Mouse (Mus musculus) left cerebral cortex, adult 9 months (tissue): ENCODE data around the gene Gm21988.

Experiments
- DNase-seq, 2 experiments: peaks; one replicate each; pipeline ENCODE4 v3.0.0; 2022; ENCODE audit warnings: low spot score in 2 of 2

The Gm21988 gene

GRCm38 (mm10) chr11:70236717-70237116 lies 2.9 kb downstream of the Gm21988 start:
- no peak for DNase-seq

GRCm38 (mm10) chr11:70235254-70235900 lies 4.3 kb downstream of the Gm21988 start:
- DNase-seq: peak in 1 of 2 experiments; percentile 2

- no peak for DNase-seq
Observed at GRCm38 (mm10) chr11:70234497-70234896, 5.1 kb downstream of the Gm21988 start.

- DNase-seq: no peak
Observed at GRCm38 (mm10) chr11:70234037-70234436, 5.6 kb downstream of the Gm21988 start.

- no peak for DNase-seq
Observed at GRCm38 (mm10) chr11:70233016-70233415, 6.6 kb downstream of the Gm21988 start.

- DNase-seq: peak in 1 of 2 experiments; percentile 26
Observed at GRCm38 (mm10) chr11:70232546-70232945, 7.1 kb downstream of the Gm21988 start.

GRCm38 (mm10) chr11:70230239-70230727 lies 9.3 kb downstream of the Gm21988 start:
- DNase-seq: peak in 1 of 2 experiments; percentile 69

- DNase-seq: no peak
Observed at GRCm38 (mm10) chr11:70229260-70230010, 10.2 kb downstream of the Gm21988 start, which contains the start of gene Bcl6b. Bcl6b (minus strand) TSS chr11:70229798.

GRCm38 (mm10) chr11:70228828-70229227 lies 10.8 kb downstream of the Gm21988 start:
- DNase-seq: peak in 1 of 2 experiments; percentile 73

- DNase-seq: no peak
Observed at GRCm38 (mm10) chr11:70227661-70228245, 11.9 kb downstream of the Gm21988 start.

GRCm38 (mm10) chr11:70227126-70227525 lies 12.5 kb downstream of the Gm21988 start:
- peak in 1 of 2 experiments; percentile 39 for DNase-seq

GRCm38 (mm10) chr11:70226602-70226890 lies 13.1 kb downstream of the Gm21988 start:
- no peak for DNase-seq

GRCm38 (mm10) chr11:70225798-70226601 lies 13.6 kb downstream of the Gm21988 start:
- no peak for DNase-seq

GRCm38 (mm10) chr11:70223724-70224123 lies 15.9 kb downstream of the Gm21988 start:
- DNase-seq: no peak

GRCm38 (mm10) chr11:70221603-70222500 lies 17.8 kb downstream of the Gm21988 start:
- DNase-seq: peak in 1 of 2 experiments; percentile 20

GRCm38 (mm10) chr11:70220731-70221602 lies 18.7 kb downstream of the Gm21988 start, which contains the start of gene Slc16a13:
Slc16a13 (minus strand) TSS chr11:70221064.
- DNase-seq: peak; percentile 93 to 96

- DNase-seq: peak in 1 of 2 experiments; percentile 38
Observed at GRCm38 (mm10) chr11:70220323-70220722, 19.3 kb downstream of the Gm21988 start.

- no peak for DNase-seq
Observed at GRCm38 (mm10) chr11:70219873-70220272, 19.8 kb downstream of the Gm21988 start.

GRCm38 (mm10) chr11:70218741-70219470 lies 20.7 kb downstream of the Gm21988 start:
- no peak for DNase-seq
